Mouse (Mus musculus) NIH3T3 (cell line): ENCODE data around the gene 2310011J03Rik.

Experiments used
- DNase-seq: peaks from one replicate; pipeline ENCODE4 v3.0.0-alpha.2; 2012; ENCODE audit warnings: low read depth

The 2310011J03Rik gene

DNA sequence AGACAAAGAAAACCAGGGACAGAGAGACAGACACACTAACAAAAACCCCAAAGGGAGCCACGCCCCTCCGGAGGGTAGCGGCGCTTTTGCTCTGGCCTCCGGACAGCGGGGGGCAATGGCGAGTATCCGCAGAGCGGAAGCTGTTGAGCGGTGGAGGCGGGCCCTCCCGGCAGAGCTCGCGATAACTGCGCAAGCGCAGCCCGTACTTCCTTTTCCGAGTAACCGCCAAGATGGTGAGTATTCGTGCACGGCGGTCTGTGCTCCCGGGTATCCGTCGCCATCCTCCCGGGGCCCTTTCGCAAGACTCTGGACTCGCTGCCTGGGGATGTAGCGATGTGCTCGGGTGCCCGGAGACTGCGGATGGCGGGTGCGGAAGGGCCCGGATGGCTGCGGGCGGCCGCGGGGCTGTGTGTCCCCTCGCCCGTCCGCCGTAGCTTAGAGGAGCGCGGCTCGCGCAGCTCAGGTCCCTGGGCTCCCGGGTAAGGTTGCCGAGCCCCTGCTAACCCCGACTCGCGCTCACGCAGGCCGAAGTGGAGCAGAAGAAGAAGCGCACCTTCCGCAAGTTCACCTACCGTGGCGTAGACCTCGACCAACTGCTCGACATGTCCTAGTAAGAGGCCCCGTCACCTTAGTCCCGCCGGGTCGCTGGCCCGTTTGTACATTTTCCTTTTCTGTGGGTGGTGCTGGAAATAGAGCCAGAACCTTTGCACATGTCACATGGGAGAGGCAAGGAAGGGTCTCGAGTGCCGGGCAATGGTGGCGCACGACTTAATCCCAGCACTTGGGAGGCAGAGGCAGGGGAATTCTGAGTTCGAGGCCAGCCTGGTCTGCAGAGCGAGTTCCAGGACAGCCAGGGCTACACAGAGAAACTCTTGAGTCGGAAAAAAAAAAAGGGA, 27.8 kb downstream of the 2310011J03Rik start, which contains the start of gene Rps15:
Gene Rps15, plus strand, starts transcription at position 203 of the 896 bp plus-strand sequence.
- DNase-seq: peak; percentile 98

DNA sequence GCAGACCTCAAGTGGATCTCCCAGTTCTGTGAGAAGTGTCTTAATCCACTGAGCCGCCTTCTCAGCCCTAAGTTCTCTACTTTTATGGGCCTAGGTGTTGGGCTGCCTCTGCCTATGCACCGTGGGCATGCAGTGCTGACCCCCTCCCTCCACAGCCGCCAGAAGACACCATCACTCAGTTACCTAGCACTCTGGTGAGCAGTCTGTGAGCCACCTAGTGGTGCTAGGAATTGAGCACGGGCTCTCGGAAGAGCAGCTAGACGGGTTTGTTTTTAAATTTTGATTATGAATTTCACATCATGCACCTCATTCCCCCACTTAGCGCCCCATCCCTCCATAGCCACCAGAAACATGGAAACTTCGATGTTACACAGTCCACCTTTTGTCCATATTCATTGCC, 31.7 kb downstream of the 2310011J03Rik start:
- peak; percentile 36 for DNase-seq

DNA sequence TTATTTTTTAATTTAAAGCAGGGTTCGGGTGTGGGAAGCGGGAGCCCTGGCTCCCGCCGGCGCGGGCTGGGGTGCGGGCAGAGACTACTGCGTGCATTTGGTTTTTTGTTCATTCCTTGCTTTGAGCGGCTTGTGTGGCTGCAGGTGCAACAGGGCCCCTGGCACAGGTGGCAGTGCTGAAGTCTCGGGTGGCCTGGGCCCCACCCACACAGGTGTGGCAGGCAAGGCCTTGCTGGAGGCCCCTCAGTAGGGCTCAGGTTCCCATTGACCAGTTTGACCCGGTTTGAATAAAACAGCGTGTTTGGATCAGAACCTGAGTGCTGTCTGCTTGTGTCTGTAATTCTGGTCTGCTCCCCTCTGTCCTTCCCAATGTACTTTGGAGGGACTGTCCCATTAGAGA, 32.2 kb downstream of the 2310011J03Rik start:
- no peak for DNase-seq

DNA sequence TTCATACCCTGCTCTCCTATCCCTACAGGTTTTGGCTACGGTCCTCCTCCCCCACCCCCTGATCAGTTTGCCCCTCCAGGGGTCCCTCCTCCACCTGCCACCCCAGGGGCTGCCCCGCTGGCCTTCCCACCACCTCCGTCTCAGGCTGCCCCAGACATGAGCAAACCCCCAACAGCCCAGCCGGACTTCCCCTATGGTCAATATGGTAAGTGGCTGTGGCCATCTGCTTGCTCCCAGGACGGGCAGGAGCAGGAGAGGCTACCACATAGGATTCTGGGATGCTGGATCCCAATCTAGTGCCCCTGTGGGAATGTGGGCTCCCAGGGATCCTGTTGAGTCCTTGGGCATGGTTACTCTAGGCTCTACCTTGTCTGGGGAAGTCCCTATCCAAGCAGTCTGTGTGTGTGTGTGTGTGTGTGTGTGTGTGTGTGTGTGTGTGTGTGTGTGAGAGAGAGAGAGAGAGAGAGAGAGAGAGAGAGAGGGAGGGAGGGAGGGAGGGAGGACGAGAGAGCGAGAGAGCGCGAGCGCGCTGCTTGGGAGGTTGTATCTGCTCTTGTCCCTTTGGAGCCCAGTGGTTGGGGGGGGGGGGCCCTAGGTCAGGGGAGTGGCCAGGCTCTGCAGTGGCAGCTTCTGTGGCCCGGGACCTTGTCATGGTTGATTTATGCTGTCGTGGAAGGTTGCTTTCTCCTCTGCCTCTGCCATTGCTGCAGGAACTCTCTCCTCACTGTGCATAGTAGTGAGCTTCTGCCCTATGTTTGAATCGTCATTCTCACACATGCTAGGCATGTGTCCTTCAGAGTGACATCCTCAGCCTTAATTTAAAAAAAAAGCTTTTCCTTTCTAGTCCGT, 34.9 kb downstream of the 2310011J03Rik start:
- DNase-seq: no peak

DNA sequence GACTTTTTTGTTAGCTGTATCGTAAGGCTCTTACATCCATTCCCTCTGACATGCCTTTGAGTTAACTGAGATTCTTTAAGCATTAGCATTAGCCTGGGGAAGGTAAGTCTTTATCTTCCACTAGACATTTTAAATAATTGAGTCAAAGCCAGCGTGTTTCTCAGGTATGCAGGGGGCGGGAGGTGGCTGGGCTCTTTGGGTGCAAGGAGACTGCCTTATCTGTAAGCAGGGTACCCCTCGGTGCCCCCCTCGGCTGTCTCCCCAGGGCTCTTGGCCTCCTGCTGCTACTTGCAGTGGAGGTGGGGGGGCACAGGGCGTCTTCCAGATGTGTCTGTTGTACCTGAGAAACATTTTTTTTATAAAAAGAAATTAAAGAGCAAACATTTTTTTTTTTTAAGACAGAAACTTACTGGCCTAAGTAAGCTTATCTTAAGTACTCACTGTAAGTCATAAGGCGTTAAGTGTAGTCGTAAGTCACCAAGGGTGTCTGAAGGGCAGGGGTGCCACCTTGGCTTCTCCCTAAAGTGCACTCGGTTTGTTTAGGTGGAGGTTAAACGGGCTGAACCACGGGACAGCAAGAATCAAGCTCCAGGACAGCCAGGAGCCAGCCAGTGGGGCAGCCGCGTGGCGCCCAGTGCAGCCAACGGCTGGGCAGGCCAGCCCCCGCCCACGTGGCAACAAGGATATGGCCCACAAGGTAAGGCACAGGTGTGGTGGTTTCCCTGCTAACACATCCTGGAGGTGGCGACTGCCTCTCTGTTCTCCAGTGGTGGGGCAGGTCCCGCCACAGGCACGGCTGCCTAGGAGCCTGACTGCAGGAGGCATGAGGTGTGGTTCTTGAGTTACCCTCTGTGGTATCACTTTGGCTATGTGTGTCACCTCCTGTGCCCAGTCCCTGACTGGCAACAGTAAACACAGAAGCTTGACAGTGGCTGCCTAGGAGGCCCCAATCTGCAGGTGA, 37.6 kb downstream of the 2310011J03Rik start:
- DNase-seq: no peak

DNA sequence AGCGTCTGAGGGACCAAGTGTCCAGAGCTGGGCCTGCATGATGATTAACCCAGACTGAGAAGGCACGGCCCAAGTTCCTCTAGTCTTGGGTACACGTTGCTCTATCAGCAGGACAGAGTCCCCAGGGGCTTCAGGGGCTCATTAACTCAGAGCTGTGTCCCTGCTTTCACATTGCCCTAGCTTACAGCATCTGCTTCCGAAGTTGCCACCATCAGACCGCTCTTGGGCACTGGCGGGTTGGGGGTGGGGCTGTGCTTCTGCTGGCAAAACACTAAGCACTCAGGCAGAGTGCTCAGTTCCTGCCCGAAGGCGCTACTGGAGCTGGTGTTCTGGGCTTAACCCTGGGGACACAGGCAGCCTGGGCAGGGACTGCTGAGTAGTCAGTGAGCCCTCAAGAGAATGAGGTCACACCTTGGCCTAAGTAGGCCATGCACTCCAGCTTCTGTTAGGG, 38.4 kb downstream of the 2310011J03Rik start:
- no peak for DNase-seq

DNA sequence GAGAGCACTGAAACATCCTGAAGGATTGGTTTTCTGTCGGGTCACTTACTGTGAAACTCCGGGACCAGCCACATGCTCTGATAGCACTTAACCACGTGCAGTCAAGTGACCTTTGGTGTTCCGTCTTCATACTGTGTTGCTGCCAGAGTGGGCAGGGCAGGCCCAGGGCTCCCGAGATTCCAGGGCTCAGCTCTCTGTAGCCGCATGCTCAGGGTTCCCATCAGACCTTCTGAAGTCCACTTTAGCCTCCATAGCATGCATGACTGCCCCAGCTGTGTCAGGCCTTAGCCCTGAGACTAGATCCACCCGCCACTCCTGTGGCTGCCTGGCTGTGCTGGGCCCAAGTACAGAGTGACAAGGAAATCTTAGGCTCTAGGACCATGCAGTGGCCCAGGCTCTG, 39.0 kb downstream of the 2310011J03Rik start:
- DNase-seq: no peak

DNA sequence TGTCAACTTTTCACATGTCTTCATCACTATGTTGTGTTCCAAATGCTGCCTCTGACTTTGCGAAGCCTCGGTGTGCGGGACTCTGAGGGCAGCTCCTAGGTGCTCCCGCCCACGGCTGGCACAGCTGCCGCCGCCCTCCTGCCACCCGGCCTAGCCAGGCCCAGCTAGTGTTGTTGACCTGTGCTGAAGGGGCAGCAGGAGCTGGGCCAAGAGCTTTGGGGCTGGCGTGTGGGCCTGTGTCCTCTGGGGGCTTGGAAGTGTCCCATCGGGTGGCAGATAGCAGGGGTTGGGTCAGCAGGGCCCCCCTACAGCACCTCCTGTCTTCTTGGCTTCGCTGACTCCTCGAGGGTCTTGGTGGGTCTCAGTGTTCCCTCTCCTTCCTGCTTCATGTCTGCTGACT, 41.1 kb downstream of the 2310011J03Rik start:
- no peak for DNase-seq

DNA sequence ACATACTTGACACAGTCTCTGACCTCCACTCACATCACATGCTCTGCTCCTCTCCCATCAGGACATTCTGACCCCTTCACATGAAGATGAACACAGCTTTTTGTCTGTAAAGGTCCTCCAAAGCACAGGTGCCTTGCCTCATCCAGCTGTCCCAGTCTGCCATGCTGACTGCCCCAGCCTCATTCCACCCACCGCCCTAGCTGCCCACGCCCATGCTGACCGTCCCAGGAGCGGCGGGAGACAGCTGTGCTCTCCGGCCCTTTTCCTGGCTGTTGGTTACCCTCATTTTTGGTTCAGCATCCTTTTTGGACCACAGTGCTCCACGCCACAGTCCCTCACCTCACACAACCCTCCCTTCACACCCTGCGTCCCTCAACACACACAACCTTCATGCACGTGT, 41.9 kb downstream of the 2310011J03Rik start:
- DNase-seq: no peak

DNA sequence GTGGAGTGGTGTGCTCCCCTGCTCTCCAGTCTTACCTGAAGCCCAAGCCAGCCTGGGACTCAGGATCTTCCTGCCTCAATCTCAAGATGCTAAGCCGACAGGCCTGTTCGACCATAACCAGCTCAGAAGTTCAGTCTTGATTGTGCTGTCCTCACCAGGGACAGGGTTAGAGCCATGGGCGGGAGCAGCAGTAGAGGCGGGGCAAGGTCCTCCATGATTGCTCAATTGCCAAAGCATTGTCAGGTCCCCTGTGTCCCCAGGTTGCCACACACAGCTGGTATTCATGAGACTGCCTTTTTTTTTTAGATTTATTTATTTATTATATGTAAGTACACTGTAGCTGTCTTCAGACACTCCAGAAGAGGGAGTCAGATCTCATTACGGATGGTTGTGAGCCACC, 44.1 kb downstream of the 2310011J03Rik start:
- no peak for DNase-seq

DNA sequence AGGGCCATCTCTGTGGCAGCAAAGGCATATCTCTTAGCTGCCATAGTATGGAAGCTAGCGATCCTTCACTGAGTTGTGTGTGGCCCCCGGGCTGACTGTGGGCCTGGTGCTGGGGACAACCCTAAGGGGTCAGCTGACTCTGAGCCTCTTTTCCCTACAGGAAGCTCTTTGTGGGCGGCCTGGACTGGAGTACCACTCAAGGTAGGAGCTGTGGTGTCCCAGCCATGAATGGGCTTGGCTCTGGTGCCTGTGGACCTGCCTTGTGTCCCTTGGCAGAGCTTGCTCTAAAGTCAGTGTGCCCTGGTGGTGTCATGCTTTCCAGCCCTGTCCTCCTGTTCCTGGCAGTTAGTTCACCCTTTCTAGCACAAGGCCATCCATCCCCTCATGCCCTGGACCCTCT, 46.5 kb downstream of the 2310011J03Rik start:
- DNase-seq: no peak

DNA sequence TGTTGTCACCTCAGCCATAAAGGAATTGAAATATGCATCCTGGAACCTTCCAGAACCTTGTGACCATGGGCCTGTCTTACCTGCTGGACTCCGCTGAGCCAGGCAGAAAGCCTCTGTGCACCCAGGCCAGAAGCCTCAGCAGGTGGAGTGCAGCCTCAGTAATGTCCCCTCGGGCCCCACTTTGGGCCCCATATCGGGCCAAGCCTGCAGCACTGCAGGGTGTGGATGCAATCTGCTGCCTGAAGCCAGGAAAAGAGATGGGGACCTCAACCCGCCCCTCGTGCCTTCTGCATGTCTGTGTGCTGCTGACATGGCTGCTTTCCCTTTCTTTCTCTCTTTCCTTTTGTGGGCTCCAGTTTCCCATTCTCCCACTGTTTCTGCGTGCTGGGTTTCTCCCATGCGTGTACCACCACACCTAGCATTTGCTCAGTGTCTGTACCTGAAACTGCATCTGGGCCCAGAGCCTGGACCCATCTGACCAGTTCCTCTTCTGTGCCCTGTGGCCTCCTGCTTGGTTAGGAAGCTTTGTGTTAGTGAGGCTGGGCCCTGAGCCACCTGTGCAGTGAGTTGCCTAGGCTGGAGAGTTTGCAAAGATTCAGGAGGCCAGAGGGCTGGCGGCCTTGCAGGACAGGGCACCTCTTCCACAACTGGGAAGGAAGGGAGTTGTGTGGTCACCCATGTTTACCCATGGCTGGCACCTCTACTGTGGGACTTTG, 48.3 kb downstream of the 2310011J03Rik start:
- no peak for DNase-seq

DNA sequence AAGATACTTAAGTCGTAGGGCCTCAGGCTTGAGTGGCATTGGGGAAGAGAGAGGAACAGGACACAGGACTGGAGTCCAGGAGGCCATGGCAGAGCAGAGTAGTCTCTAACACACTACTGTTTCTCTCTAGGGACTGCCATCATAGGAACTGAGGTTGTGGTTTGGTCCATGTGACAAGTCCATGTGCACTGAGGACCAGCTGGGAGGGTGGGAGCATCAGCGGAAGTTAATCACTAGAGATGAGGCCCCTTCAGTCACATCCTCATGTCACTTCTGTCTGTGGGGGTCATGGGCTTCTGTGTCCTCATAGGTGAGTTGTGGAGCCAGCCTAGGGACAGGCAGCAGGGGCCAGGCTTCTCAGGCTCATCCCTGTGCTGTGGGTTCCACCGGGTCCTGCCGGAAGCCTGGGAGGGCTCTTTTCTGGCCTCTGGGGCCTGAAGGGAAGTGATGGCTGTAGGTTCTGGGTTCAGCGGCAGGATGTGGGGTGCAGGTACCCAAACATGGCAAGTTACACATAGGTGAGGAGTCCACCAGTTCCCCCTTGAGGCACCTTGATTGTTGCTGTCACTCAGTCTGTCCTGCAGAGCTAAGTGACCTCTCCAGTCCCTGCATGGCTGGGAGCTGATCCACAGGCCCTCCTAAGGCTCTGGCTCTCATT, 49.0 kb downstream of the 2310011J03Rik start:
- no peak for DNase-seq

DNA sequence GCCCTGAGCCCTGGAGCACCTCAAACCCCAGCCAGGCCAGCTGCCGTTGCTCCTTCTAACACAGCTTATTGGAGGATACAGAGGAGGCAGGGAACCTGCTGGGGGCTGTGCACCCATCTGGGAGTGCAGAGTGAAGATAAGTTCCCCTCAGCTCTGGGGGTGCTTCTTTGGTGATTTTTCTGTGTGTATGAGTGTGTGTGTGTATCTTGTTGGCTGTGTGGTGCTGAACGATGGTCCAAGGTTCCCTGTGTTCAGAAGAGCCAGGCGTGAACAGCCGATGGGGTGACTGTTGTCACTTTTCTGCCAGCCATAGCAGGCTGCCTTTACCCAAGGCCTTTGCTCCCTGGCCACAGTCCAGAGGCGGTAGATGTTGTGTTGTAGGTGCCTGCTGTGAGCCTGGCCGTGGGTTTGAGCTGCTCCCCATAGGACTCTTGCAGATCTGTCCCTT, 49.6 kb downstream of the 2310011J03Rik start:
- no peak for DNase-seq

DNA sequence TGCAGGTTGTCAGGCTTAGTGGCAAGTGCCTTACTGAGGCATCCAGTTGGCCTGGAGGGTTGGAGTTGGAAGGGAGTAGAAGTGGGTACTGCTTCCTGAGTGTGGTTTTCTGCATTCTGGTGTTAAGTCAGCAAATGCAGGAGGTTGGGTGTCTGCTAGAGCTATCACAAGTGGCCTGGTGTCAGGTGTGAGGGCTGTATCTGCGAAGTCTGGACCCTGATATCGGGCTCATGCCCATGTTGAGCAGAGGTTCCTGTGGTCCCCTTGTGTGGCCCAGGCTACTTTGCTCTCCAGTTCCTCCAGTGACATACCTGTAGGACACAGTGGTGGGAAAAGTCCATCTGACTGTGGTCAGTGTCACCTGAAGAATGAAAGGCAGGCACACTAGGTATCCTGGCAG, 50.2 kb downstream of the 2310011J03Rik start:
- DNase-seq: no peak
